Mouse (Mus musculus): ENCODE data around the gene Ifng.
"Not testable (repeated sequence)": the region's sequence is repeated elsewhere in the genome, so short reads cannot be mapped to it uniquely, and the experiment has no call there.

The Ifng gene

GRCm38 (mm10) chr10:118440742-118441240 lies at the start of gene Ifng:
Gene Ifng, plus strand, starts transcription at chr10:118441046.
- DNase-seq (ENCODE audit: low read depth, low spot score): peak; percentile 23

GRCm38 (mm10) chr10:118399917-118400316 lies 40.9 kb upstream of the Ifng start:
- no peak for DNase-seq (ENCODE audit: low read depth, low spot score)

- peak; percentile 57 for DNase-seq (ENCODE audit: low read depth, low spot score)
These were observed 34.2 kb upstream of the Ifng start for GRCm38 (mm10) chr10:118406463-118407221.

- peak; percentile 63 for DNase-seq (ENCODE audit: low read depth, low spot score)
These were observed 29.5 kb upstream of the Ifng start for GRCm38 (mm10) chr10:118411377-118411776.

GRCm38 (mm10) chr10:118412774-118413173 lies 28.1 kb upstream of the Ifng start:
- peak; percentile 58 for DNase-seq (ENCODE audit: low read depth, low spot score)

GRCm38 (mm10) chr10:118419000-118419425 lies 21.8 kb upstream of the Ifng start:
- DNase-seq (ENCODE audit: low read depth, low spot score): peak; percentile 92

- no peak for DNase-seq (ENCODE audit: low read depth, low spot score)
These were observed 19.9 kb upstream of the Ifng start for GRCm38 (mm10) chr10:118420896-118421295.

GRCm38 (mm10) chr10:118435501-118435900 lies 5.3 kb upstream of the Ifng start:
- no peak for DNase-seq (ENCODE audit: low read depth, low spot score)

GRCm38 (mm10) chr10:118441898-118442297 lies 1.1 kb downstream of the Ifng start:
- DNase-seq (ENCODE audit: low read depth, low spot score): peak; percentile 81

GRCm38 (mm10) chr10:118442999-118443398 lies 2.2 kb downstream of the Ifng start:
- peak; percentile 27 for DNase-seq (ENCODE audit: low read depth, low spot score)

GRCm38 (mm10) chr10:118445021-118445420 lies 4.2 kb downstream of the Ifng start:
- no peak for DNase-seq (ENCODE audit: low read depth, low spot score)

- DNase-seq (ENCODE audit: low read depth, low spot score): no peak
These were observed 4.7 kb downstream of the Ifng start for GRCm38 (mm10) chr10:118445502-118445901.

GRCm38 (mm10) chr10:118445978-118446377 lies 5.1 kb downstream of the Ifng start:
- no peak for DNase-seq (ENCODE audit: low read depth, low spot score)

- no peak for DNase-seq (ENCODE audit: low read depth, low spot score)
These were observed 10.9 kb downstream of the Ifng start for GRCm38 (mm10) chr10:118451747-118452146.

- DNase-seq (ENCODE audit: low read depth, low spot score): peak; percentile 62
These were observed 17.9 kb downstream of the Ifng start for GRCm38 (mm10) chr10:118458729-118459128.

- peak; percentile 75 for DNase-seq (ENCODE audit: low read depth, low spot score)
These were observed 20.4 kb downstream of the Ifng start for GRCm38 (mm10) chr10:118461126-118461767.

- DNase-seq (ENCODE audit: low read depth, low spot score): no peak
These were observed 25.6 kb downstream of the Ifng start for GRCm38 (mm10) chr10:118466481-118466880.

GRCm38 (mm10) chr10:118469047-118469446 lies 28.2 kb downstream of the Ifng start:
- peak; percentile 66 for DNase-seq (ENCODE audit: low read depth, low spot score)

GRCm38 (mm10) chr10:118470296-118470957 lies 29.6 kb downstream of the Ifng start:
- DNase-seq (ENCODE audit: low read depth, low spot score): peak; percentile 41

- DNase-seq (ENCODE audit: low read depth, low spot score): not testable (repeated sequence)
These were observed 32.0 kb downstream of the Ifng start for GRCm38 (mm10) chr10:118472846-118473245.

- DNase-seq (ENCODE audit: low read depth, low spot score): no peak
These were observed 35.9 kb downstream of the Ifng start for GRCm38 (mm10) chr10:118476696-118477095.

- peak; percentile 50 for DNase-seq (ENCODE audit: low read depth, low spot score)
These were observed 36.5 kb downstream of the Ifng start for GRCm38 (mm10) chr10:118477297-118477696.

All from CD4-positive, CD25-positive, alpha-beta regulatory T cell, adult 2 months (primary cell).